Mouse (Mus musculus) lung, postnatal 0 days (tissue): ENCODE data around the gene Dnmt3b. TPM values are rescaled to one million over a fixed set of nuclear protein-coding genes. Genes with fewer than 3 reads are reported as not detected.

Source experiments
- ATAC-seq: fragments of 200-750 bp; cut with Nextera tagmentation; 2 replicates; pipeline ENCODE4 v1.8.0; 2017; ENCODE audit warnings: moderate library complexity
- DNase-seq: peaks from one replicate; pipeline ENCODE4 v3.0.0-alpha.2; 2016; ENCODE audit warnings: low spot score
- H3K27ac ChIP-seq: fragments of 300-500 bp; sonication (generic); 2 replicates; pipeline ENCODE4 v1.5.1; 2014; ENCODE audit warnings: antibody characterized with exemption, mild to moderate bottlenecking, low read length, mixed read lengths
- H3K27me3 ChIP-seq: fragments of 300-500 bp; sonication (generic); replicated peaks from 2 replicates; pipeline ENCODE4 v1.6.1; 2014; ENCODE audit warnings: low read length, mixed read lengths; ENCODE audit not compliant: insufficient read depth
- H3K36me3 ChIP-seq: fragments of 300-500 bp; sonication (generic); 2 replicates; pipeline ENCODE4 v1.6.1; 2014; ENCODE audit warnings: low read length, mixed read lengths; ENCODE audit not compliant: insufficient read depth
- H3K4me1 ChIP-seq: fragments of 300-500 bp; sonication (generic); 2 replicates; pipeline ENCODE4 v1.6.1; 2014; ENCODE audit warnings: antibody characterized with exemption, low read depth, low read length, mixed read lengths; ENCODE audit not compliant: insufficient read depth
- H3K4me2 ChIP-seq: fragments of 300-500 bp; sonication (generic); replicated peaks from 2 replicates; pipeline ENCODE4 v1.6.1; 2014; ENCODE audit warnings: low read depth, mild to moderate bottlenecking, low read length, moderate library complexity, mixed read lengths
- H3K4me3 ChIP-seq: fragments of 300-500 bp; sonication (generic); 2 replicates; pipeline ENCODE4 v1.5.1; 2014; ENCODE audit warnings: low read depth, low read length
- H3K9ac ChIP-seq: fragments of 300-500 bp; sonication (generic); replicated peaks from 2 replicates; pipeline ENCODE4 v1.6.1; 2014; ENCODE audit warnings: low read depth, mild to moderate bottlenecking
- H3K9me3 ChIP-seq: fragments of 300-500 bp; sonication (generic); 2 replicates; pipeline ENCODE4 v1.6.1; 2016; ENCODE audit warnings: low read length, mixed read lengths
- CTCF ChIP-seq: IDR thresholded peaks from 2 replicates; pipeline ENCODE4 v1.5.1; 2016; ENCODE audit warnings: antibody characterized with exemption, mild to moderate bottlenecking
- EP300 ChIP-seq: IDR thresholded peaks from 2 replicates; pipeline ENCODE4 v1.6.1; 2016; ENCODE audit warnings: antibody characterized with exemption, mild to moderate bottlenecking, control low read depth
- WGBS: fragments of 180-500 bp; shearing (Covaris S2); extraction: QIAGEN DNeasy Blood & Tissue Kit; methylation state at CpG from one replicate; pipeline ENCODE4 v1.1.7; 2014; 5-methylcytosine and 5-hydroxymethylcytosine counted together
- polyA plus RNA-seq: library from polyadenylated mRNA; unstranded; fragments of >200 nt; fragmentation: Nextera tagmentation; extraction: Ambion mirVana; gene quantifications from 2 replicates; pipeline ENCODE4 v1.2.1, GENCODE M21; 2015

Gene Dnmt3b
- 3.3 and 4.2 TPM in 2 replicates for polyA plus RNA-seq

GRCm38 (mm10) chr2:153649298-153650013, at the start of gene Dnmt3b:
Gene Dnmt3b (plus strand): TSS chr2:153649450.
- ATAC-seq = peak; percentile 91
- DNase-seq = peak; percentile 76
- H3K4me1 ChIP-seq = no peaks in the 10 kb centered on the region
- WGBS = under 1% methylated on average over 61 of the region's 93 CpGs
- H3K27ac ChIP-seq = peak within 1 kb of the TSS; percentile 32; the same call in 1 of the 2 replicates
- H3K9me3 ChIP-seq = no peaks in the 10 kb centered on the region
- peak within 1 kb of the TSS; percentile 93 for H3K4me2 ChIP-seq
- TF ChIP-seq EP300 (no peak), CTCF (peak; percentile 32)
- peak within 1 kb of the TSS; percentile 81 for H3K4me3 ChIP-seq
- no peaks in the 10 kb centered on the region for H3K27me3 ChIP-seq
- no peaks in the 10 kb centered on the region for H3K36me3 ChIP-seq
- peak within 1 kb of the TSS; percentile 58 for H3K9ac ChIP-seq

DNA sequence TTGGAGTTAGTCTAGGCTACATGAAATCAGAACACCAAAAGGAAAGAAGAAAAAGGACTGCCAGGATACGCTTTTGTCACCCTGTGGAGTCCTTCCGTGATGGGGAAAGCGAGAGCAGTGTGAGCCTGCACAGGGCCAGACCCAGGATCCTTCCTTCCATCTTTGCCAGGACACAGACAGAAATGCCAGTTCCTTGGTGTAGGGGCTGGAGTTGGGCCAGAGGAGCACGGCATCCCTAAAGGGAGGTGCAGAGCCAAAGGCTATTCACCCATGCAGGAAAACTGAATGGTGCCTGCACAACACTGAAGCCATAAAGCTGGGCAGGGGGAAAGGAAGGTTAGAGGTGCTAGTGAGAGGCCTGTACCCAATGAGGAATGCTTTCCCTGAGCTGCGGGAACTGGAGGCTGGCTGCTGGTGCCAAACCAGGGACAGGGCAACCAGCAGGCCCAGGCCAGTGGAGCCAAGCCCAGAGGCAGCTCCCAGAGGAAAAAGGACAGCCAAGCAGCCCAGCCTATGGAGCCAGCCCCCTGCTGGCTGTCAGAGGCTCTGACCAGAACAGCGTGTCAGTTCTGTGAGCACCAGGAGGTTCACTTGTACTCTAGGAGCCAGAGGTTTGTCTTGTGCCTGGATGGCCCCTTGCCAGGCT, 49.1 kb upstream of the Dnmt3b start:
- no peak overlapping the region for H3K4me3 ChIP-seq
- TF ChIP-seq EP300 = no peak
- TF ChIP-seq CTCF = peak; percentile 71
- H3K36me3 ChIP-seq = no peaks in the 10 kb centered on the region
- H3K27me3 ChIP-seq = no peaks in the 10 kb centered on the region
- DNase-seq (peak; percentile 70), ATAC-seq (peak; percentile 78)
- 61% methylated on average over 6 of the region's 6 CpGs for WGBS
- H3K9ac ChIP-seq = no peak overlapping the region
- no peaks in the 10 kb centered on the region for H3K4me1 ChIP-seq
- H3K27ac ChIP-seq = no peak overlapping the region
- H3K4me2 ChIP-seq = no peak overlapping the region
- H3K9me3 ChIP-seq = no peaks in the 10 kb centered on the region

DNA sequence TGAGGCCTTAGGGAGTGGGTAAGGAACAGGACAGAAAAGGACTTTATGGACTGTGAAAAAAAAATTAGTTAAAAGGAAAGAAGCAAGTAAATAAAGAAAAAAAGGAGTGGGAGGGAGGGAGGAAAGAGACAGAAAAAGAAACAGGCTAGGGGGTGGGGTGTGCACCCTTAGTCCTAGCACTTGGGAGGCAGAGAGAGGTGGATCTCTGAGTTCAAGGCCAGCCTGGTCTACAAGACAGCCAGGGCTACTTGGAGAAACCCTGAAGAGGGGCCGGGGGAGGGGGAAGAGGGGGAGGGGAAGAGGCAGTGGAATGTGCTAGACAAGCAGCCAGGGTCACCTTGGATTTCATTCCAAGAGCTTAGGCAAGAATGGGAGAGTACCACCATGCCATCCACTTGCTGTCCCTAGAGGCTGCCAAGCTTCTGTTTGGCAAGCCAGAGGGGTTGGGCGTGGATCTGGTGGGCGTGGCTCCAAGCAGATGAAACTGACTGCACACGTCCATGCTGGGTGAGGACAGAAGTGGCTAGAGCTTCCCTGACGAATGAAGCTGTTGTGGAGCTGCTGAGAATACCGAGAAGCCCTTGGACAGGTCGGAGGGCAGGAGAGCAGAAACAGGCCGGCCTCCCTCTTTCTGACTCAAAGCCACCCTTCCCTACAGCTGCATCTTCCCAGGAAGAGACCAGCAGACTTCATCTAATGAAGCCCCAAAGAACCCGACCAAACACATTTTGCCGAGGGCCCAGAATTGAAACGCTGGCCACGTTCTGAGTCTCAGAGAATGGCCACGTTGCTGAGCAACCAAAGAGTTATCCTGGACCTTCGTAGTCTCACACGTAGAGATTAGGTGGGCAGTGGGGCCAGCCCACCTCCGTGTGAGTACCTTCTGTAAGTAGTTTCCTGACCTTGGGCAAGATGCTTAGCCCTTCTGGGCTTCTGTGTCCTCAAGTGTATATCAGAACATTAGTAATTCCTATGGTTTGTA, 48.3 kb upstream of the Dnmt3b start:
- Histone ChIP-seq H3K36me3 (no peaks in the 10 kb centered on the region), H3K9ac (no peak overlapping the region), H3K4me2 (no peak overlapping the region), H3K9me3 (no peaks in the 10 kb centered on the region), H3K27me3 (no peaks in the 10 kb centered on the region), H3K4me3 (no peak overlapping the region), H3K27ac (no peak overlapping the region), H3K4me1 (no peaks in the 10 kb centered on the region)
- ATAC-seq = peak; percentile 77
- DNase-seq = peak; percentile 66
- TF ChIP-seq EP300 = no peak
- no peak for TF ChIP-seq CTCF
- WGBS = 39% methylated on average over 16 of the region's 16 CpGs

GRCm38 (mm10) chr2:153603724-153604123, 45.5 kb upstream of the Dnmt3b start:
- Histone ChIP-seq H3K9me3 (no peaks in the 10 kb centered on the region), H3K9ac (no peak overlapping the region), H3K4me2 (no peak overlapping the region), H3K27me3 (no peaks in the 10 kb centered on the region), H3K4me1 (peaks cover 11% of the 10 kb centered on the region; the same call in 1 of the 2 replicates), H3K27ac (no peak overlapping the region), H3K36me3 (no peaks in the 10 kb centered on the region), H3K4me3 (no peak overlapping the region)
- ATAC-seq = no peak
- WGBS = 36% methylated on average over 4 of the region's 4 CpGs
- DNase-seq = no peak
- TF ChIP-seq CTCF = peak; percentile 39
- no peak for TF ChIP-seq EP300

DNA sequence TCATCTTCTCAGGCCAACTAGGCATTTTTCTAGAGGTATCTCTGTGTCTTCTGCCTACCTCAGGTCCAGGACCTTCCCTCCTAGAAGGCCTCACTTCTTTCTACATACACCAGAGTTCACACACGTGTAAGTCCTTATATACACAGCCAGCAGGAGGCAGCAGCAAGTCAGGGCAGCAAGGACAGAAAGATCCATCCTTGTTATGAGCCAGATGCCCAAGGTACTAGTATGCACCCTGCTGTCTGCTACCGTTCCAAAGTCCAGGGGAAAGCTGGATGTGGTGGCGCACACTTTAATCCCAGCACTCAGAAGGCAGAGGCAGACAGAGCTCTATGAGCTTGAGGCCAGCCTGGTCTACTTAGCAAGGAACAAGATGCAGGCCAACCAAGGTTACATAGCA, 42.8 kb upstream of the Dnmt3b start:
- Histone ChIP-seq H3K27ac (no peak overlapping the region), H3K27me3 (no peaks in the 10 kb centered on the region), H3K4me3 (no peak overlapping the region), H3K4me2 (no peak overlapping the region), H3K4me1 (peaks cover 14% of the 10 kb centered on the region; the same call in 1 of the 2 replicates), H3K9ac (no peak overlapping the region), H3K36me3 (no peaks in the 10 kb centered on the region), H3K9me3 (no peaks in the 10 kb centered on the region)
- ATAC-seq (no peak), DNase-seq (no peak)
- 78% methylated on average over 3 of the region's 3 CpGs for WGBS
- no peak for TF ChIP-seq EP300
- TF ChIP-seq CTCF = peak; percentile 27; the same call in 1 of the 2 replicates
